Mouse (Mus musculus): ENCODE results near the gene Olfr1131. TPM values are rescaled to one million over a fixed set of nuclear protein-coding genes. Genes with fewer than 3 reads are reported as not detected.

Olfr1131 gene
- total RNA-seq (2023), result not detected

DNA sequence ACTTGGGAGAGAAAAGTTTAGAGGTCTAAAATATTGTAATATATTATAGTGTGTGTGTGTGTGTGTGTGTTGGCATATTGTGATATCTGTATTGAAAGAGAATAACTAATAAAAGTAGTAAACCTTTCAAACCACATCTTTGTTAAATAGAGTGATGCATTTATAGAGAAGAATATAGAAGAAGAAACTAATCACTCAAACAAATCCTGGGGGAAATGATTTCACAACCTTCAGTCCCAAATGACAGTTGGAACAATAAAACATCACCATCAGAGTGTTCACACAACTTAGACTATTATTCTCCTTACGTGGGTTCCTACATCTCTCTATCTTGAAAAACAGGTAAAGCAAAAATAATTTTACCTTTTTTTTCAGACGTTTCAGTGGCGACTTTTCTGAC, at the start of gene Olfr1131:
Olfr1131 (plus strand) TSS at position 301 of the 400 bp plus-strand sequence.

DNA sequence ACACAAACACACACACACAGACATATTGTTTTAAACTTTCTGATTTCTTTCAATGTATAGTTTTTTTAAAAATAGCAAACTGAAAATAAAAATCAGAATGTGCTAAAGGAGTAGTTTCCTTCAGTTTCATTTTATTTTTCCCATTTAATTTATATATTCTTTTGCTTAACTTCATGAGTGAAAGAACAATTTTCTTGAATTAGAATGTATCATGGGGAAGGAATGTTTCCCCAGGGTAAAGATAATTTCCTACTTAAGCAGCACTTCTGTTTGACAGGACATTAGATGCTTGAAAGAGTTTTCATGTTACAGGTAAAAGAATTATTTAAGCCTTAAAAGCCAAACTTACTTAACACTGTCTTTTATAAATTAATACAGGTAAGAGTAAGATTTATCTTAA, 21.0 kb upstream of the Olfr1131 start, which contains the start of gene Olfr1130:
Olfr1130 (plus strand) TSS at position 301 of the 400 bp plus-strand sequence.

DNA sequence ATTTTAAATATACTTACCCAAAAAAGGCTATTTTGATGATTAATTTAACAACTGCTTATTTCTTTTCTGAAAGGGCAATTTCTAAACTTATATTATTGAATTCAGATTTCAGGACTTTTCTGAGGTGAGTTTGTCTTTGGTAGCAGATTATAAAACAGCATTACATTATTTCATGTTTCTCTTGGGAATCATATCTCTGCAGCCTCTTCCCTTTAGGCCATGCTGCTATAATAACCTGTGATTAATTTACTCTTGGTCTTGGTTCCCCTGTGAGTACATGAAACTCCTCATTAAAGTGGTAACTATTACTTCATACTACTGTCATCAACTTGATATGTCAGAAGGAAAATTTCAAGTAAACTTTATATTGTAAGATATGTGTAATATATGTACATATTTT, 10.5 kb downstream of the Olfr1131 start, which contains the start of gene Olfr1132:
Olfr1132 (minus strand) TSS at position 101 of the 400 bp plus-strand sequence.

DNA sequence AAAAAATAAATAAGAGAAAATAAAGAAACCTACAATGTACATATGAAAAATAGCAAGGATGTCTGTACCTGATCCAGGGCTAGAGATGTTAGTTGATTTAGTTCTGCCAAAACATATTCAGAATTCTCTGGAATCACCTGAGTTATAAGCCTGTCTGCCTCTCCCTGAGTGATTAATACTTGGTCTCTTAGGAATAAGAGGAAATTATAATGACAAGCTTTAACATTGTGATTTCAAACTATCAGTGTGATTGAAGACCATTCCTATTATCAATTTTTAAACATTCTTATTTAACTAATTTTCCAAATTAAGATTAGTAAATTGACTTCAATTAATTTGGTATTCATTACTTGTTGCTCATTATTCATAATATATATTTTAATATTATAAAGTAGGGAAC, 20.4 kb downstream of the Olfr1131 start, which contains the start of gene Olfr1133:
Olfr1133 (minus strand) TSS at position 101 of the 400 bp plus-strand sequence.

DNA sequence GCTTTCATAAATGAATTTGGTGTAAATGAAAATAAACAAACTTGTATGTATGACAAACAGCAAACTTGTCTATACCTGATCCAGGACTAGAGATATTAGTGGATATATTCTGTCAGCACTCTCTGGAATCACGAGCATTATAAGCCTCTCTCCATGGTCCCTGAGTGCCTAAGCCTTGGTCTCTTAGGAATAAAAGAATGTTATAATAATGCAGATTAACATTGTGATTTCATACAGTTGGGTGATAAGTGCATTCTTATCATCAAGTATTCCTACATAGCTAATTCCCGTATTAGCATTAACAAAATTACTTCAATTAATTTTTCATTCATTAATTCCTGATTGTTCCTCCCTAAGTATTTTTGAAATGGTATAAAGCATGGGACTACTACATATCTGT, 31.5 kb downstream of the Olfr1131 start, which contains the start of gene Olfr1134:
Olfr1134 (minus strand) TSS at position 101 of the 400 bp plus-strand sequence.

DNA sequence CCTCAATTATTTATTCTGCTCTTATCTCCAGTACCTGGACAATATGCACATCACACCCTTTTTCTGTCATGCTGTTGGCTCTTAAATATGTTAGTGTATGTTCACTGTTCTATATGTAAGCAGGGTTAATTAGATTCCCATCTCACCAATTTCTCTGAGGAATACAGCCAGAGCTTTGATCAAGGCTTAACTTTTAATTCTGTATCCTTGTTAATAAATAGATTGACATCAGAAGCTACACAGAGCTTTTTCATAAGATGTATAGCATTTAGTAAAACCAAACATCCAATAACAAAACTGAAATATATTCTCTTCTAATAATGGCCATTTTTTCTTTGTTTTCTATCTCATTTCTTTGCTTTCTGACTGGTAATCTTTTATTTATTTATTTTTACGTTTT, 46.7 kb downstream of the Olfr1131 start, which contains the start of gene Olfr1135:
Olfr1135 (minus strand) TSS at position 101 of the 400 bp plus-strand sequence.

Other genes with a start within 250 kb of the Olfr1131 start
- under 1 TPM; 0.15 to 0.18 TPM for gene Olfr1122, start 241.3 kb upstream of the Olfr1131 start, total RNA-seq (2023)
- gene Olfr1123, start 210.5 kb upstream of the Olfr1131 start, total RNA-seq (2023), result not detected
- not detected for gene Olfr1124, start 196.8 kb upstream of the Olfr1131 start, total RNA-seq (2023)
- not detected for gene Olfr1126, start 173.1 kb upstream of the Olfr1131 start, total RNA-seq (2023)
- gene Pramel7, start 130.0 kb upstream of the Olfr1131 start, total RNA-seq (2023), result not detected
- not detected for gene Pramel6, start 120.5 kb upstream of the Olfr1131 start, total RNA-seq (2023)
- gene Olfr153, start 95.3 kb upstream of the Olfr1131 start, total RNA-seq (2023), result not detected
- gene Olfr1128, start 81.6 kb upstream of the Olfr1131 start, total RNA-seq (2023), result not detected
- not detected for gene Olfr1129, start 53.2 kb upstream of the Olfr1131 start, total RNA-seq (2023)
- not detected for gene Olfr1130, start 20.9 kb upstream of the Olfr1131 start, total RNA-seq (2023)
- not detected for gene Olfr1132, start 10.4 kb downstream of the Olfr1131 start, total RNA-seq (2023)
- gene Olfr1133, start 20.3 kb downstream of the Olfr1131 start, total RNA-seq (2023), result not detected
- gene Olfr1134, start 31.4 kb downstream of the Olfr1131 start, total RNA-seq (2023), result not detected
- gene Olfr1135, start 46.6 kb downstream of the Olfr1131 start, total RNA-seq (2023), result not detected
- gene Olfr1136, start 66.8 kb downstream of the Olfr1131 start, total RNA-seq (2023), result not detected
- not detected for gene Olfr1137, start 86.1 kb downstream of the Olfr1131 start, total RNA-seq (2023)
- not detected for gene Olfr1138, start 112.9 kb downstream of the Olfr1131 start, total RNA-seq (2023)
- gene Olfr1140, start 116.6 kb downstream of the Olfr1131 start, total RNA-seq (2023), result not detected
- gene Olfr1141, start 126.9 kb downstream of the Olfr1131 start, total RNA-seq (2023), result not detected
- gene Olfr152, start 152.4 kb downstream of the Olfr1131 start, total RNA-seq (2023), result not detected
- not detected for gene Olfr1143, start 173.5 kb downstream of the Olfr1131 start, total RNA-seq (2023)
- gene Olfr1145, start 182.7 kb downstream of the Olfr1131 start, total RNA-seq (2023), result not detected
- not detected for gene Olfr1148, start 203.4 kb downstream of the Olfr1131 start, total RNA-seq (2023)
- gene Olfr1150-ps1, start 216.9 kb downstream of the Olfr1131 start, total RNA-seq (2023), result not detected
- gene Olfr1151, start 228.8 kb downstream of the Olfr1131 start, total RNA-seq (2023), result not detected
- gene Olfr1152, start 239.4 kb downstream of the Olfr1131 start, total RNA-seq (2023), result not detected

All from T-cell, adult 66 days (primary cell).